ENCODE assay signal across 8 mouse cellular contexts in genomic region chr6:142506338-142507032, GRCm38 (mm10). TPM values are rescaled to one million over a fixed set of nuclear protein-coding genes. Genes with fewer than 3 reads are reported as not detected.
DNase-seq lines count a peak whose midpoint lies in the region; ATAC-seq lines count a peak whose summit lies in the region.

No protein-coding gene starts in this region.

- 6% methylated on average over 10 of the region's 10 CpGs for WGBS in lung, embryonic 15.5 days
- WGBS in intestine, embryonic 14.5 days: 8% methylated on average over 10 of the region's 10 CpGs
- 6% methylated on average over 10 of the region's 10 CpGs for WGBS in neural tube, embryonic 15.5 days

- DNase-seq in adrenal gland, adult 2 months: peak; percentile 30
- no peak for DNase-seq in adrenal gland, adult 8-10 months
- no peak for DNase-seq in lung, postnatal 25 days (ENCODE audit: low spot score)
- no peak for DNase-seq in intestine, embryonic 14.5 days (ENCODE audit: low spot score)
- DNase-seq in adrenal gland, adult 18-20 months (ENCODE audit: low spot score in 2 of 2): no peak

- no peak for ATAC-seq in lung, embryonic 15.5 days (ENCODE audit: borderline replicate concordance, extremely low read depth, low FRiP score, low TSS enrichment)
- ATAC-seq in intestine, embryonic 14.5 days (replicated peaks; ENCODE audit: low FRiP score, low TSS enrichment, low read depth): no peak; the same call in 1 of the 2 replicates
- ATAC-seq in neural tube, embryonic 15.5 days (ENCODE audit: low FRiP score): no peak
- ATAC-seq in erythroblast, adult 5-6 weeks (replicated peaks; ENCODE audit: low FRiP score, poor library complexity, severe bottlenecking): no peak

- H3K27ac ChIP-seq in lung, embryonic 15.5 days: no peak overlapping the region
- no peak overlapping the region for H3K27ac ChIP-seq in intestine, embryonic 14.5 days (ENCODE audit: low read depth)
- peak overlapping the region; percentile 83; the same call in 1 of the 2 replicates for H3K27ac ChIP-seq in neural tube, embryonic 15.5 days (replicated peaks)

- peak overlapping the region; percentile 47; the same call in 1 of the 2 replicates for H3K9ac ChIP-seq in lung, embryonic 15.5 days
- peak overlapping the region; percentile 67; the same call in 1 of the 2 replicates for H3K9ac ChIP-seq in intestine, embryonic 14.5 days (ENCODE audit: low read length)
- H3K9ac ChIP-seq in neural tube, embryonic 15.5 days (replicated peaks): peak overlapping the region; percentile 72

- no peaks in the 10 kb centered on the region for H3K9me3 ChIP-seq in lung, embryonic 15.5 days
- H3K9me3 ChIP-seq in intestine, embryonic 14.5 days (ENCODE audit: control insufficient read depth, low read length): no peaks in the 10 kb centered on the region
- no peaks in the 10 kb centered on the region for H3K9me3 ChIP-seq in neural tube, embryonic 15.5 days (replicated peaks)

- H3K4me3 ChIP-seq in lung, embryonic 15.5 days: peak overlapping the region; percentile 55
- H3K4me3 ChIP-seq in intestine, embryonic 14.5 days (ENCODE audit: low read depth, low read length): peak overlapping the region; percentile 53
- H3K4me3 ChIP-seq in neural tube, embryonic 15.5 days (replicated peaks): peak overlapping the region; percentile 66

- H3K4me1 ChIP-seq in lung, embryonic 15.5 days: peaks cover 20% of the 10 kb centered on the region
- peaks cover 3% of the 10 kb centered on the region for H3K4me1 ChIP-seq in intestine, embryonic 14.5 days (replicated peaks; ENCODE audit: control insufficient read depth, insufficient read depth, low read length)
- peaks cover 31% of the 10 kb centered on the region for H3K4me1 ChIP-seq in neural tube, embryonic 15.5 days

- peak overlapping the region; percentile 84 for H3K4me2 ChIP-seq in lung, embryonic 15.5 days
- H3K4me2 ChIP-seq in intestine, embryonic 14.5 days (ENCODE audit: low read length): peak overlapping the region; percentile 97
- H3K4me2 ChIP-seq in neural tube, embryonic 15.5 days: peak overlapping the region; percentile 90

- no peaks in the 10 kb centered on the region for H3K36me3 ChIP-seq in lung, embryonic 15.5 days
- H3K36me3 ChIP-seq in intestine, embryonic 14.5 days (ENCODE audit: control insufficient read depth, insufficient read depth, low read length): no peaks in the 10 kb centered on the region
- peaks cover 7% of the 10 kb centered on the region for H3K36me3 ChIP-seq in neural tube, embryonic 15.5 days

- H3K27me3 ChIP-seq in lung, embryonic 15.5 days: no peaks in the 10 kb centered on the region; the same call in 1 of the 2 replicates
- peaks cover 8% of the 10 kb centered on the region; the same call in 1 of the 2 replicates for H3K27me3 ChIP-seq in intestine, embryonic 14.5 days (replicated peaks; ENCODE audit: control insufficient read depth, insufficient read depth, low read length)
- H3K27me3 ChIP-seq in neural tube, embryonic 15.5 days (replicated peaks): 0 out of 2 replicates have a peak, but pooled peaks cover 7% of the 10 kb centered on the region

RNA-seq across cellular contexts. Expression of gene Ldhb, which starts 1.3 kb away (rescaled TPM):
- 100 to 1,000 TPM; 222 to 343 TPM for total RNA-seq in adrenal gland, adult 2 months (2021)
- polyA plus RNA-seq in adrenal gland, adult 2 months (2012; rRNA removed): 39.7 and 47.7 TPM in 2 replicates
- 100 to 1,000 TPM; 147 to 183 (median 159) TPM for total RNA-seq in adrenal gland, adult 8-10 months (2022)
- polyA plus RNA-seq in lung, embryonic 15.5 days (2015; fragmentation: Nextera tagmentation; extraction: Ambion mirVana): 252 and 254 TPM in 2 replicates
- polyA plus RNA-seq in intestine, embryonic 14.5 days (2014; fragmentation: Nextera tagmentation; extraction: Ambion mirVana): 149 and 183 TPM in 2 replicates
- polyA plus RNA-seq in neural tube, embryonic 15.5 days (2015; fragmentation: Nextera tagmentation; extraction: Ambion mirVana): 526 and 576 TPM in 2 replicates
- 6.3 and 12.3 TPM in 2 replicates for total RNA-seq in erythroblast, adult 5-6 weeks (2015; ENCODE audit: low replicate concordance)
- total RNA-seq in erythroblast, adult 5-6 weeks (2017; ENCODE audit: low replicate concordance): 6.0 and 11.8 TPM in 2 replicates
- 100 to 1,000 TPM; 208 to 422 TPM for total RNA-seq in adrenal gland, adult 18-20 months (2021)

RNA-seq across cellular contexts. Expression of gene Gys2, which starts 33.6 kb away (rescaled TPM):
- total RNA-seq in adrenal gland, adult 2 months (2021): 10 to 100 TPM in 1 of 2 experiments, 1 to 10 TPM in 1; 9.8 to 18.5 TPM
- polyA plus RNA-seq in adrenal gland, adult 2 months (2012; rRNA removed): 2.5 and 3.0 TPM in 2 replicates
- 10 to 100 TPM in 1 of 4 experiments, 1 to 10 TPM in 3; 1.4 to 10.7 (median 5.0) TPM for total RNA-seq in adrenal gland, adult 8-10 months (2022)
- 0.10 and 0.36 TPM in 2 replicates for polyA plus RNA-seq in lung, embryonic 15.5 days (2015; fragmentation: Nextera tagmentation; extraction: Ambion mirVana)
- not detected in 2 replicates for polyA plus RNA-seq in intestine, embryonic 14.5 days (2014; fragmentation: Nextera tagmentation; extraction: Ambion mirVana)
- polyA plus RNA-seq in neural tube, embryonic 15.5 days (2015; fragmentation: Nextera tagmentation; extraction: Ambion mirVana): 0.38 TPM in 1 of 2 replicates, not detected in the other
- total RNA-seq in erythroblast, adult 5-6 weeks (2015; ENCODE audit: low replicate concordance): not detected in 2 replicates
- total RNA-seq in erythroblast, adult 5-6 weeks (2017; ENCODE audit: low replicate concordance): not detected in 2 replicates
- total RNA-seq in adrenal gland, adult 18-20 months (2021): 10 to 100 TPM; 11.9 to 25.7 TPM

Comparison
In these comparisons a context has a peak if more than half of its experiments do, and no peak if none do; other contexts are left out.
1. RNA of gene Ldhb, which starts 1.3 kb away (total RNA-seq): 208 to 422 TPM in adrenal gland, adult 18-20 months, 222 to 343 TPM in adrenal gland, adult 2 months and 147 to 183 TPM in adrenal gland, adult 8-10 months; 6.0 to 12.3 TPM in erythroblast, adult 5-6 weeks; every median in the first group is over 10 times any median in the second.
2. Peak in every context shown above with its lines, with median percentiles within 50 percentile points of each other: H3K4me2 ChIP-seq, H3K4me3 ChIP-seq and H3K9ac ChIP-seq.